Mouse (Mus musculus): ENCODE results near the gene Gm9767. TPM values are rescaled to one million over a fixed set of nuclear protein-coding genes. Genes with fewer than 3 reads are reported as not detected.

Gm9767 gene
- polyA plus RNA-seq, 1 experiment from 2014 or later = 1.6 TPM

GRCm38 (mm10) chr10:26103330-26103982 is 25.4 kb downstream of the Gm9767 start:
- H3K4me1 ChIP-seq (replicated peaks) = no peaks in the 10 kb centered on the region
- H3K4me3 ChIP-seq (replicated peaks) = no peak overlapping the region
- H3K4me2 ChIP-seq = no peak overlapping the region
- H3K36me3 ChIP-seq = no peaks in the 10 kb centered on the region
- WGBS = 82% methylated on average over 3 of the region's 3 CpGs
- no peak overlapping the region for H3K27ac ChIP-seq
- ATAC-seq (ENCODE audit: insufficient number of reproducible peaks, insufficient read depth, low FRiP score, low TSS enrichment, low read depth) = no peak
- H3K9me3 ChIP-seq = no peaks in the 10 kb centered on the region
- no peaks in the 10 kb centered on the region for H3K27me3 ChIP-seq
- no peak overlapping the region for H3K9ac ChIP-seq (replicated peaks)

GRCm38 (mm10) chr10:26114409-26114808 is 36.4 kb downstream of the Gm9767 start:
- no peak overlapping the region for H3K27ac ChIP-seq
- no peak for ATAC-seq (ENCODE audit: insufficient number of reproducible peaks, insufficient read depth, low FRiP score, low TSS enrichment, low read depth)
- 79% methylated on average over 4 of the region's 4 CpGs for WGBS
- H3K27me3 ChIP-seq = no peaks in the 10 kb centered on the region
- no peaks in the 10 kb centered on the region for H3K36me3 ChIP-seq
- no peaks in the 10 kb centered on the region for H3K9me3 ChIP-seq
- no peak overlapping the region for H3K4me3 ChIP-seq (replicated peaks)
- no peak overlapping the region for H3K9ac ChIP-seq (replicated peaks)
- no peaks in the 10 kb centered on the region for H3K4me1 ChIP-seq (replicated peaks)
- H3K4me2 ChIP-seq = no peak overlapping the region

- Histone ChIP-seq H3K9ac (replicated peaks) (no peak overlapping the region), H3K4me1 (replicated peaks) (no peaks in the 10 kb centered on the region), H3K36me3 (no peaks in the 10 kb centered on the region), H3K4me3 (replicated peaks) (no peak overlapping the region), H3K4me2 (no peak overlapping the region), H3K27ac (no peak overlapping the region), H3K27me3 (no peaks in the 10 kb centered on the region), H3K9me3 (no peaks in the 10 kb centered on the region)
- WGBS = 89% methylated on average over 6 of the region's 6 CpGs
- ATAC-seq (ENCODE audit: insufficient number of reproducible peaks, insufficient read depth, low FRiP score, low TSS enrichment, low read depth) = no peak
Measured at GRCm38 (mm10) chr10:26119067-26119821, 41.2 kb downstream of the Gm9767 start.

- no peaks in the 10 kb centered on the region for H3K9me3 ChIP-seq
- H3K36me3 ChIP-seq = no peaks in the 10 kb centered on the region
- no peak overlapping the region for H3K27ac ChIP-seq
- no peak overlapping the region for H3K4me2 ChIP-seq
- 80% methylated on average over 1 of the region's 1 CpGs for WGBS
- no peak for ATAC-seq (ENCODE audit: insufficient number of reproducible peaks, insufficient read depth, low FRiP score, low TSS enrichment, low read depth)
- H3K27me3 ChIP-seq = no peaks in the 10 kb centered on the region
- no peaks in the 10 kb centered on the region for H3K4me1 ChIP-seq (replicated peaks)
- H3K9ac ChIP-seq (replicated peaks) = no peak overlapping the region
- no peak overlapping the region for H3K4me3 ChIP-seq (replicated peaks)
Measured at GRCm38 (mm10) chr10:26119822-26120183, 41.7 kb downstream of the Gm9767 start.

Other genes with a start within 250 kb of the Gm9767 start
- gene Tmem200a, start 797 bp downstream of the Gm9767 start, polyA plus RNA-seq (2016; fragmentation: Nextera tagmentation; extraction: Ambion mirVana) = 12.1 and 12.4 TPM in 2 replicates
- not detected in 2 replicates for gene Samd3, start 151.5 kb downstream of the Gm9767 start, polyA plus RNA-seq (2016; fragmentation: Nextera tagmentation; extraction: Ambion mirVana)